Mouse (Mus musculus) lung, adult 10 weeks (tissue): ENCODE results near the gene Nudt6. TPM values are rescaled to one million over a fixed set of nuclear protein-coding genes. Genes with fewer than 3 reads are reported as not detected.

Experiments used
- polyA plus RNA-seq: library from polyadenylated mRNA; stranded (reverse); fragments of 350-450 nt; fragmentation: Illumina TruSeq; extraction: RNeasy Lipid Tissue Mini Kit (QIAGEN cat#74804); gene quantifications from one replicate; pipeline ENCODE4 v1.2.3, GENCODE M21; 2014; ENCODE audit warnings: low read depth, low replicate concordance; ENCODE audit not compliant: insufficient read depth

Gene Nudt6
- 5.2 TPM for polyA plus RNA-seq

DNA sequence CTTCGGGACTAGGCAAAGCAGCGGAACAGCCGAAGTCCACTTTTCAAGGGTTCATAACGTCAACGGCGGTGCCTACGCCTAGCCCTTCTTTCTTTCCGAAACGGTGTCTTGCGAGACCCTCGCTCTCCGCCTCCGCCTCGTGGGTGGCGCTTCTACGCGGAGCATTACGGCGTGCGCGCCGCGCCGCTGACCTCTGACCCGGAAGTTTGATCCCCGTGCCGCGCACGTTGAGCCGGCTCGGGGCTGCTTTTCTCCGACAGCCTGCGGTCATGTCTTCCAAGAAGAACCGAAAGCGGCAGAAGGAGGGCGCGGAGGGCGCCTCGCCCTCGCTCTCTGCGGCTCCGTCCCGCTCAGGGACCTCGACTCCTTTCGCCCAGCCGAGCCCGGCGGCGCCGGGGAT is at the start of gene Nudt6:
TSS of gene Nudt6 (minus strand) at position 140 of the 400 bp plus-strand sequence.

GRCm38 (mm10) chr3:37419458-37419991 is 486 bp downstream of the Nudt6 start, which contains the start of gene Spata5:
TSS of gene Spata5 (plus strand) at chr3:37419896.

Other genes with a start within 250 kb of the Nudt6 start
- gene Il21, start 187.6 kb downstream of the Nudt6 start, polyA plus RNA-seq = not detected
- gene Bbs12, start 107.7 kb downstream of the Nudt6 start, polyA plus RNA-seq = 1.9 TPM
- gene Cetn4, start 107.5 kb downstream of the Nudt6 start, polyA plus RNA-seq = 19.5 TPM
- 5.4 TPM for gene Fgf2, start 71.9 kb downstream of the Nudt6 start, polyA plus RNA-seq
- 7.4 TPM for gene Spata5, start 315 bp downstream of the Nudt6 start, polyA plus RNA-seq
- 63.5 TPM for gene Spry1, start 219.7 kb upstream of the Nudt6 start, polyA plus RNA-seq